Mouse (Mus musculus): ENCODE data around the gene Prkar2b.

Gene Prkar2b

DNA sequence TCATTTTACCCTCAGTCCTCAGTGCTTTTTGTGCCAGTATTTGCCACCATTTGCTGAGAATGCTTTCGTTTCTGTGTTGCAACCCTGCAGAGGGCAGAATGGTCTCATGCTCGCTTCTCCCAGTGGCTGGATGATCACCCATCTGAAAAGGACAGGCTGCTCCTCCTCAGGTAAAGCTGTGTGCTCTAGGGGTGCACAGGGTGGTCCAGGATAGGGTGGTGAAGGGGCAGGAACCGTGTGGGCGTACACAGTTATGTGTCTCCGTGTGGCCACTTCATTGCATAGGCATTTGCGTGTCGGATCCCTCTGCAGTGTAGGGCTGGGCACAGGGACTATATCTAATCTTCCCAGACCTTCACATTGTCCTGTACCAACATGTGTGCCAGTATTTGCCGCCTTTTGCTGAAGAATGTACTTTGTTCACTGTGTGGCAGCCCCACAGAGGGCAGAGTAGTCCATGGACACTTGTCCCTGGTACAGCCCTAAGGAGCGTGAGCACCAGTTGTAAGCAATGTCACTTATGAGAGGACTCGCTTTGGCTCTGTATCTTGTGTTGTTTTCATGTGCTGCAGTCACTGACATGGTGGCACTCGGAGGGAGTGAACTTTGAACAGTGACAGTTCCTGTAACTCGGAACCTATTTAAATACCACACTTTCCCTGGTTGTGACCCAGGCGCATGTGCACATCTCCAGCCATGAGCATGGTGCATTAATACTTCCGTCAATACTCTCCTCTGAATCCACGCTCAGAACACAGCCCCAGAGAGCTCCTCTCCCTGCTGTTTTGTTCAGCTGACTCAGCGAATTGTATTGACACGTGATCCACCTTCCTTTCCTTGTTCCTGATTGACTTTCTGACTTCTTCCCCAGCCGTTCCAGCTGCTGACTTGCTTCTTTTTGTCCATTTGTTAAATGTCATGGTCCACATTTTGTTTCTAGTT lies 140.4 kb downstream of the Prkar2b start:
- no peak for DNase-seq (ENCODE audit: low spot score)

DNA sequence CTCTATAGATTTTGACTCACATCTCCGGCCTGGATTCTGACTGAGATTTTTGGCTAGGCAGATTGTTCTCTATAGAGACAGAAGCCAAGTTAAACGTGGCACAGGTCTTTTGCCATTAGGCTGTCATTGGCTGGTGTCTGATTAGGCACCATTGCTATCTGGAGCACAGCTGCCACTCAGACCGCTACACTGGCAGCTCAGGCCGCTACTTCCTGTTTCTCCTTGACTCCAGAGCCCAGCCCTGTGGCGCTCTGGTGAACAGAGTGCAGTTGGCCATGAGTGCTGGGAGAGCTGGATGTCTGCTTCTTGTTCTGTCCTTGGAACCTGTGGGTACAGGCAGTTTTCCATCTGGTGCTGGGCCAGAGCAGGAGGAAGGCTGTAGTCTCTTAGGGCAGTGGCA lies 143.9 kb downstream of the Prkar2b start:
- peak; percentile 64 for DNase-seq (ENCODE audit: low spot score)

DNA sequence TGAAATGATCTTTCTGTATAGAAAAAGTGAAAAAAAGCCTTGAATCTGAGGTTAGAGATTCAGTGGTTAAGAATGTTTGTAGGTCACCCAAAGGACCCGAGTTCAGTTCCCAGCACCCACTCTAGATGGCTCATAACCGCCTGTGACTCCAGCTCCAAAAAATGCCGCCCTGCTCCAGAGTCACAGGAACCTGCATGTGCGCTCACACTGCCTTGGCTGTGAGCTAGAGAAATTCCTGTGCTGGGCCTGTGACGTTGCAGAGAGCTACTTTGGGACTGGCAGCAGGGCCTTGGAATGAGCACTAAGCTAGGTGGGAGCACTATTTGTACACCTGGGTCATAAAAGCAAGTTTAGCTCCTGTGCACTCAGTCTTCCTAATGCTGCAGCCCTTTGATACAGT lies 144.4 kb downstream of the Prkar2b start:
- DNase-seq (ENCODE audit: low spot score) = no peak

DNA sequence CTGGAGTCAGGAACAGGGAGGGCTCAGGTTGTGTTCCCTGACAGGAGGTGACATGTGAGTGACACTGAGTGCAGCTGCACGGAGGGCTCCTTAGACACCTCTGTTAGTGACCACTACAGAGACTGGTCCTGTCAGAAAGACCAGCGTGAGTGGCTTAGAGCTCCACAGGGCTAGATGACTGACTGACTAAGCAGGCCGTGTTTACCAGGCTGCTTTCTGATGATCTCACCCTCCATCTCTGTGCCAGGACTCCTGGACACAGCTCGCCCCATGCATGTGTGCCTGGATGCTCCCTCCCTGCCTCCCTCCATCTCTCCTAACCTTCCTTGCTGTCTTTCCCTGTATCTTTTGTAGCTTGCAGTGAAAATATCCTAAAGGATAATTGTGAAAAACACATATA lies 147.5 kb downstream of the Prkar2b start:
- DNase-seq (ENCODE audit: low spot score) = no peak

DNA sequence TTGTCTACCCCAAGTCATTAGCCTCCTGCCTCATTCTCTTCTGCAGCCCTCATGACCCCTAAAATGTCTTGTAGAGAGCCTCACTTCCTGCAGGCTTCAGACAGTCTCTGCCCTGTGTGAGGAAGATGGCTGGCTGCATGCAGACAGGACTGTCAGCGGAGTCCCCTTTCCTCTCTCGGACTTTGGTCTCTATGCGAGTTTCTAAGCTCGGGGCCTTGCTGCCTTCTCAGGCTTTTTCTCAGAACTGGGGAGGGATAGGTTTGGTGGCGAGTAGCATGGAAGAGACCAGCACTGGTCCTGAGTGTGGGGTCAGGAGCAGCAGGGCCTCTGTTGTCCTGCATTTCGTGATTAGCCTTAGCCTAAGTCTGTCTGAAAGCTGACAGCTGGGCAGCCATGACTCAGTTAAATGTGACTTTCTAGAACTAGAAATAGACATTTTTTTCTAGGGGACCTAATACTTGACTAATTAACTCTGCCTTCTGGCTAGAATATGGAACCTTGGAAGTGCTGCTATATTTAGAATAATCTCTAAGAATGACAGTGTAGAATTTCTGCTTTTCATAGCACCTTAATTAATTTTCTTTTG lies 148.0 kb downstream of the Prkar2b start:
- DNase-seq (ENCODE audit: low spot score) = no peak
